Mouse (Mus musculus): ENCODE results near the gene H2-M10.5. TPM values are rescaled to one million over a fixed set of nuclear protein-coding genes. Genes with fewer than 3 reads are reported as not detected.

The H2-M10.5 gene
- total and polyA plus RNA-seq, 3 experiments, result not detected

- DNase-seq, result no peak
- no peaks in the 10 kb centered on the region for H3K36me3 ChIP-seq (ENCODE audit: control insufficient read depth, insufficient read depth, low read length)
- TF ChIP-seq EP300 (IDR thresholded peaks at IDR 0.05; ENCODE audit: insufficient read depth, low read depth, low read length) (no peak), CTCF (IDR thresholded peaks at IDR 0.05) (no peak), POLR2A (IDR thresholded peaks at IDR 0.05; ENCODE audit: insufficient read depth, low read depth, low read length) (no peak)
- H3K9ac ChIP-seq (ENCODE audit: low read depth, low read length), result no peak overlapping the region
- H3K4me1 ChIP-seq (ENCODE audit: control insufficient read depth, insufficient read depth, low read length), result no peaks in the 10 kb centered on the region; the same call in 1 of the 2 replicates
- H3K4me3 ChIP-seq, result no peak overlapping the region
- WGBS, result 19% methylated on average over 4 of the region's 4 CpGs
- H3K79me2 ChIP-seq (replicated peaks; ENCODE audit: control insufficient read depth, insufficient read depth, low read length), result no peaks in the 10 kb centered on the region
- intact Hi-C loops (cut with DNase I), result no loop called here
- H3K27ac ChIP-seq, result no peak overlapping the region
- peaks cover 1% of the 10 kb centered on the region; the same call in 1 of the 2 replicates for H3K27me3 ChIP-seq (ENCODE audit: control insufficient read depth, insufficient read depth, low read length)
These were observed 52.8 kb downstream of the H2-M10.5 start for GRCm38 (mm10) chr17:36825525-36825924.

Other genes with a start within 250 kb of the H2-M10.5 start
- not detected for gene H2-M11, start 225.8 kb upstream of the H2-M10.5 start, total RNA-seq (2021)
- gene H2-M11, start 225.8 kb upstream of the H2-M10.5 start, polyA plus RNA-seq (2012; rRNA removed), result not detected in 2 replicates
- not detected for gene H2-M9, start 130.2 kb upstream of the H2-M10.5 start, total RNA-seq (2021)
- 0.20 TPM in 1 of 2 replicates, not detected in the other for gene H2-M9, start 130.2 kb upstream of the H2-M10.5 start, polyA plus RNA-seq (2012; rRNA removed)
- not detected for gene H2-M1, start 100.7 kb upstream of the H2-M10.5 start, total RNA-seq (2021)
- gene H2-M1, start 100.7 kb upstream of the H2-M10.5 start, polyA plus RNA-seq (2012; rRNA removed), result not detected in 2 replicates
- not detected for gene H2-M10.6, start 39.3 kb downstream of the H2-M10.5 start, total RNA-seq (2021)
- gene H2-M10.6, start 39.3 kb downstream of the H2-M10.5 start, polyA plus RNA-seq (2012; rRNA removed), result not detected in 2 replicates
- gene Trim26, start 64.2 kb downstream of the H2-M10.5 start, total RNA-seq (2021), result 10 to 100 TPM; 19.1 to 19.3 TPM
- 17.0 and 21.7 TPM in 2 replicates for gene Trim26, start 64.2 kb downstream of the H2-M10.5 start, polyA plus RNA-seq (2012; rRNA removed)
- not detected for gene Trim15, start 94.3 kb downstream of the H2-M10.5 start, total RNA-seq (2021)
- gene Trim15, start 94.3 kb downstream of the H2-M10.5 start, polyA plus RNA-seq (2012; rRNA removed), result 0.10 TPM in 1 of 2 replicates, not detected in the other
- gene Trim10, start 96.7 kb downstream of the H2-M10.5 start, total RNA-seq (2021), result 1 to 10 TPM in 1 of 2 experiments, under 1 TPM in 1; 0.13 to 2.1 TPM
- 0.92 TPM in 1 of 2 replicates, not detected in the other for gene Trim10, start 96.7 kb downstream of the H2-M10.5 start, polyA plus RNA-seq (2012; rRNA removed)
- gene Trim40, start 117.2 kb downstream of the H2-M10.5 start, total RNA-seq (2021), result not detected
- not detected in 2 replicates for gene Trim40, start 117.2 kb downstream of the H2-M10.5 start, polyA plus RNA-seq (2012; rRNA removed)
- gene Trim31, start 125.2 kb downstream of the H2-M10.5 start, total RNA-seq (2021), result not detected
- not detected in 2 replicates for gene Trim31, start 125.2 kb downstream of the H2-M10.5 start, polyA plus RNA-seq (2012; rRNA removed)
- under 1 TPM; 0.77 to 0.81 TPM for gene Rnf39, start 170.0 kb downstream of the H2-M10.5 start, total RNA-seq (2021)
- gene Rnf39, start 170.0 kb downstream of the H2-M10.5 start, polyA plus RNA-seq (2012; rRNA removed), result 0.64 and 1.00 TPM in 2 replicates
- 100 to 1,000 TPM in 1 of 2 experiments, 10 to 100 TPM in 1; 92.4 to 108 TPM for gene Ppp1r11, start 178.8 kb downstream of the H2-M10.5 start, total RNA-seq (2021)
- gene Ppp1r11, start 178.8 kb downstream of the H2-M10.5 start, polyA plus RNA-seq (2012; rRNA removed), result 56.8 and 70.8 TPM in 2 replicates
- gene Znrd1, start 185.6 kb downstream of the H2-M10.5 start, total RNA-seq (2021), result 10 to 100 TPM; 25.9 to 29.0 TPM
- gene Znrd1, start 185.6 kb downstream of the H2-M10.5 start, polyA plus RNA-seq (2012; rRNA removed), result 19.8 and 26.2 TPM in 2 replicates
- 10 to 100 TPM; 14.1 to 18.2 TPM for gene Znrd1as, start 185.7 kb downstream of the H2-M10.5 start, total RNA-seq (2021)
- 4.0 and 8.8 TPM in 2 replicates for gene Znrd1as, start 185.7 kb downstream of the H2-M10.5 start, polyA plus RNA-seq (2012; rRNA removed)
- under 1 TPM; 0.27 to 0.63 TPM for gene 2410137M14Rik, start 208.3 kb downstream of the H2-M10.5 start, total RNA-seq (2021)
- 0.41 and 0.61 TPM in 2 replicates for gene 2410137M14Rik, start 208.3 kb downstream of the H2-M10.5 start, polyA plus RNA-seq (2012; rRNA removed)
- gene H2-M5, start 216.6 kb downstream of the H2-M10.5 start, total RNA-seq (2021), result under 1 TPM; 0.41 to 0.63 TPM
- 0.14 and 0.35 TPM in 2 replicates for gene H2-M5, start 216.6 kb downstream of the H2-M10.5 start, polyA plus RNA-seq (2012; rRNA removed)
- gene Zfp57, start 228.3 kb downstream of the H2-M10.5 start, total RNA-seq (2021), result 1 to 10 TPM in 1 of 2 experiments, under 1 TPM in 1; 0.94 to 1.4 TPM
- gene Zfp57, start 228.3 kb downstream of the H2-M10.5 start, polyA plus RNA-seq (2012; rRNA removed), result 2.3 and 4.3 TPM in 2 replicates